Mouse (Mus musculus) stomach, postnatal 0 days (tissue): ENCODE data around the gene Cd247.

ENCODE experiments used
- CTCF ChIP-seq: IDR thresholded peaks from 2 replicates; pipeline ENCODE4 v1.5.1; 2016; ENCODE audit warnings: antibody characterized with exemption, low read depth, mild to moderate bottlenecking, moderate library complexity
- EP300 ChIP-seq: optimal IDR thresholded peaks from 2 replicates; pipeline ENCODE3; 2016; ENCODE audit warnings: antibody characterized with exemption

DNA sequence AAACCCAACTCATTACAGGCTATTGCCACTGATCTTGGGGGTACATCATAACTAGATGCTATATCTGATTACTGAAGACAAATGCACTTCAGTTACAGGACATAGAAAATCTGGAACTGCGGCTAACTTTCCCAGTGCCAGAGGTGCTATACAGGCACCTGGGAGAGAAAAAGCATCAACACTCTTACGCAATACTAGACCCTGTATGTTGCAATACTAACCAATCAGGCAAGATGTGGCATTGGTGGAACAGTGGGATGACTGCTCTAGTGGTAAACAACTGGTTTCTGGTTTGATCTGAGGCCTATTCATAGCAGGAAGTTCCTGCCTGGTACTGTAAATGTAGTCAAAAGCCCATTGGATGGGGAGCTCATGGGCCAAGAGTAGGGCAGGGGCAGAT lies 90.3 kb downstream of the Cd247 start:
- TF ChIP-seq CTCF (no peak), EP300 (no peak)
